Mouse (Mus musculus): Measurements from ENCODE around the gene Ccl26. TPM values are rescaled to one million over a fixed set of nuclear protein-coding genes. Genes with fewer than 3 reads are reported as not detected.

The Ccl26 gene
- polyA plus RNA-seq, 1 experiment: not detected

- Histone ChIP-seq H3K4me1 (ENCODE audit: control insufficient read depth, insufficient read depth, low read length) (no peaks in the 10 kb centered on the region), H3K4me3 (replicated peaks; ENCODE audit: extremely low read depth, low read depth, low read length) (peak within 1 kb of the TSS; percentile 87)
- 1% methylated on average over 46 of the region's 46 CpGs for WGBS
- TF ChIP-seq CTCF (IDR thresholded peaks at IDR 0.05; ENCODE audit: insufficient read depth, low read length) (peak; percentile 18; the same call in 1 of the 2 replicates), POLR2A (IDR thresholded peaks at IDR 0.05; ENCODE audit: borderline replicate concordance, extremely low read depth, low read depth, low read length) (peak; percentile 74; the same call in 1 of the 2 replicates)
- peak; percentile 99 for DNase-seq
These were observed 18.2 kb downstream of the Ccl26 start, which contains the start of gene Hip1 for GRCm38 (mm10) chr5:135544865-135545797. Hip1 (minus strand) TSS chr5:135545120.

- peak overlapping the region; percentile 87 for H3K4me3 ChIP-seq (replicated peaks; ENCODE audit: extremely low read depth, low read depth, low read length)
- DNase-seq: peak; percentile 40
- no peaks in the 10 kb centered on the region for H3K4me1 ChIP-seq (ENCODE audit: control insufficient read depth, insufficient read depth, low read length)
- 5% methylated on average over 15 of the region's 15 CpGs for WGBS
- TF ChIP-seq POLR2A (IDR thresholded peaks at IDR 0.05; ENCODE audit: borderline replicate concordance, extremely low read depth, low read depth, low read length) (no peak), CTCF (IDR thresholded peaks at IDR 0.05; ENCODE audit: insufficient read depth, low read length) (no peak)
These were observed 19.3 kb downstream of the Ccl26 start for GRCm38 (mm10) chr5:135544032-135544558.

- 65% methylated on average over 10 of the region's 10 CpGs for WGBS
- Histone ChIP-seq H3K4me3 (replicated peaks; ENCODE audit: extremely low read depth, low read depth, low read length) (no peak overlapping the region), H3K4me1 (ENCODE audit: control insufficient read depth, insufficient read depth, low read length) (peaks cover 12% of the 10 kb centered on the region)
- DNase-seq: no peak
- no peak for TF ChIP-seq CTCF (IDR thresholded peaks at IDR 0.05; ENCODE audit: insufficient read depth, low read length)
- TF ChIP-seq POLR2A (IDR thresholded peaks at IDR 0.05; ENCODE audit: borderline replicate concordance, extremely low read depth, low read depth, low read length): no peak
These were observed 25.6 kb downstream of the Ccl26 start for GRCm38 (mm10) chr5:135537794-135538214.

- no peak overlapping the region for H3K4me3 ChIP-seq (replicated peaks; ENCODE audit: extremely low read depth, low read depth, low read length)
- no peak for TF ChIP-seq POLR2A (IDR thresholded peaks at IDR 0.05; ENCODE audit: borderline replicate concordance, extremely low read depth, low read depth, low read length)
- no peak for TF ChIP-seq CTCF (IDR thresholded peaks at IDR 0.05; ENCODE audit: insufficient read depth, low read length)
- 44% methylated on average over 4 of the region's 4 CpGs for WGBS
- DNase-seq: no peak
- peaks cover 13% of the 10 kb centered on the region for H3K4me1 ChIP-seq (ENCODE audit: control insufficient read depth, insufficient read depth, low read length)
These were observed 26.0 kb downstream of the Ccl26 start for GRCm38 (mm10) chr5:135537326-135537725.

- no peak for TF ChIP-seq POLR2A (IDR thresholded peaks at IDR 0.05; ENCODE audit: borderline replicate concordance, extremely low read depth, low read depth, low read length)
- no peak for TF ChIP-seq CTCF (IDR thresholded peaks at IDR 0.05; ENCODE audit: insufficient read depth, low read length)
- Histone ChIP-seq H3K4me3 (replicated peaks; ENCODE audit: extremely low read depth, low read depth, low read length) (no peak overlapping the region), H3K4me1 (ENCODE audit: control insufficient read depth, insufficient read depth, low read length) (peaks cover 20% of the 10 kb centered on the region)
- no peak for DNase-seq
These were observed 27.5 kb downstream of the Ccl26 start for GRCm38 (mm10) chr5:135535867-135536266.

- TF ChIP-seq CTCF (IDR thresholded peaks at IDR 0.05; ENCODE audit: insufficient read depth, low read length) (no peak), POLR2A (IDR thresholded peaks at IDR 0.05; ENCODE audit: borderline replicate concordance, extremely low read depth, low read depth, low read length) (peak; percentile 72; the same call in 1 of the 2 replicates)
- 26% methylated on average over 10 of the region's 10 CpGs for WGBS
- H3K4me3 ChIP-seq (replicated peaks; ENCODE audit: extremely low read depth, low read depth, low read length): no peak overlapping the region
- DNase-seq: peak; percentile 67
- peaks cover 21% of the 10 kb centered on the region for H3K4me1 ChIP-seq (ENCODE audit: control insufficient read depth, insufficient read depth, low read length)
These were observed 29.9 kb downstream of the Ccl26 start for GRCm38 (mm10) chr5:135533431-135533830.

- H3K4me1 ChIP-seq (ENCODE audit: control insufficient read depth, insufficient read depth, low read length): peaks cover 19% of the 10 kb centered on the region
- no peak for TF ChIP-seq CTCF (IDR thresholded peaks at IDR 0.05; ENCODE audit: insufficient read depth, low read length)
- no peak for DNase-seq
- H3K4me3 ChIP-seq (replicated peaks; ENCODE audit: extremely low read depth, low read depth, low read length): no peak overlapping the region
- WGBS: 62% methylated on average over 11 of the region's 11 CpGs
These were observed 32.0 kb downstream of the Ccl26 start for GRCm38 (mm10) chr5:135531306-135531845.

GRCm38 (mm10) chr5:135529964-135530363, 33.4 kb downstream of the Ccl26 start:
- Histone ChIP-seq H3K4me3 (replicated peaks; ENCODE audit: extremely low read depth, low read depth, low read length) (no peak overlapping the region), H3K4me1 (ENCODE audit: control insufficient read depth, insufficient read depth, low read length) (peaks cover 22% of the 10 kb centered on the region)
- DNase-seq: no peak
- 42% methylated on average over 2 of the region's 2 CpGs for WGBS
- TF ChIP-seq POLR2A (IDR thresholded peaks at IDR 0.05; ENCODE audit: borderline replicate concordance, extremely low read depth, low read depth, low read length) (no peak), CTCF (IDR thresholded peaks at IDR 0.05; ENCODE audit: insufficient read depth, low read length) (no peak)

GRCm38 (mm10) chr5:135529310-135529709, 34.1 kb downstream of the Ccl26 start:
- 82% methylated on average over 3 of the region's 3 CpGs for WGBS
- TF ChIP-seq CTCF (IDR thresholded peaks at IDR 0.05; ENCODE audit: insufficient read depth, low read length) (no peak), POLR2A (IDR thresholded peaks at IDR 0.05; ENCODE audit: borderline replicate concordance, extremely low read depth, low read depth, low read length) (no peak)
- peaks cover 27% of the 10 kb centered on the region for H3K4me1 ChIP-seq (ENCODE audit: control insufficient read depth, insufficient read depth, low read length)
- no peak overlapping the region for H3K4me3 ChIP-seq (replicated peaks; ENCODE audit: extremely low read depth, low read depth, low read length)
- no peak for DNase-seq
